Mouse (Mus musculus) heart, embryonic 13.5 days (tissue): ENCODE results near the gene Irf2bp1. TPM values are rescaled to one million over a fixed set of nuclear protein-coding genes. Genes with fewer than 3 reads are reported as not detected.

ENCODE experiments used
- ATAC-seq: fragments of 200-750 bp; cut with Nextera tagmentation; 2 replicates; pipeline ENCODE4 v1.8.0; 2017; ENCODE audit warnings: moderate TSS enrichment; ENCODE audit not compliant: insufficient number of reproducible peaks, low FRiP score, low TSS enrichment; ENCODE audit errors: extremely low read depth
- H3K27ac ChIP-seq: fragments of 300-500 bp; sonication (generic); replicated peaks from 2 replicates; pipeline ENCODE4 v1.5.1; 2015; ENCODE audit warnings: moderate library complexity, mild to moderate bottlenecking, inconsistent platforms
- H3K27me3 ChIP-seq: fragments of 300-500 bp; sonication (generic); replicated peaks from 2 replicates; pipeline ENCODE4 v1.6.1; 2015; ENCODE audit warnings: mild to moderate bottlenecking, inconsistent platforms
- H3K36me3 ChIP-seq: fragments of 300-500 bp; sonication (generic); 2 replicates; pipeline ENCODE4 v1.6.1; 2015; ENCODE audit warnings: mild to moderate bottlenecking, inconsistent platforms
- H3K4me1 ChIP-seq: fragments of 300-500 bp; sonication (generic); 2 replicates; pipeline ENCODE4 v1.6.1; 2015; ENCODE audit warnings: inconsistent platforms
- H3K4me2 ChIP-seq: fragments of 300-500 bp; sonication (generic); 2 replicates; pipeline ENCODE4 v1.6.1; 2015; ENCODE audit warnings: inconsistent platforms, mild to moderate bottlenecking, moderate library complexity
- H3K4me3 ChIP-seq: fragments of 300-500 bp; sonication (generic); 2 replicates; pipeline ENCODE4 v1.5.1; 2015; ENCODE audit warnings: moderate library complexity, mild to moderate bottlenecking, inconsistent platforms
- H3K9ac ChIP-seq: fragments of 300-500 bp; sonication (generic); 2 replicates; pipeline ENCODE4 v1.6.1; 2015; ENCODE audit warnings: inconsistent platforms, mild to moderate bottlenecking, moderate library complexity
- H3K9me3 ChIP-seq: fragments of 300-500 bp; sonication (generic); 2 replicates; pipeline ENCODE4 v1.6.1; 2016; ENCODE audit warnings: inconsistent platforms
- WGBS: fragments of 180-500 bp; shearing (Covaris S2); methylation state at CpG from one replicate; pipeline ENCODE4 v1.1.7; 2015; ENCODE audit warnings: mixed read lengths; 5-methylcytosine and 5-hydroxymethylcytosine counted together
- polyA plus RNA-seq: library from polyadenylated mRNA; unstranded; fragments of >200 nt; fragmentation: Nextera tagmentation; extraction: Ambion mirVana; gene quantifications from 2 replicates; pipeline ENCODE4 v1.2.1, GENCODE M21; 2015

Irf2bp1 gene
- polyA plus RNA-seq, 1 experiment from 2014 or later = 12.4 TPM

DNA sequence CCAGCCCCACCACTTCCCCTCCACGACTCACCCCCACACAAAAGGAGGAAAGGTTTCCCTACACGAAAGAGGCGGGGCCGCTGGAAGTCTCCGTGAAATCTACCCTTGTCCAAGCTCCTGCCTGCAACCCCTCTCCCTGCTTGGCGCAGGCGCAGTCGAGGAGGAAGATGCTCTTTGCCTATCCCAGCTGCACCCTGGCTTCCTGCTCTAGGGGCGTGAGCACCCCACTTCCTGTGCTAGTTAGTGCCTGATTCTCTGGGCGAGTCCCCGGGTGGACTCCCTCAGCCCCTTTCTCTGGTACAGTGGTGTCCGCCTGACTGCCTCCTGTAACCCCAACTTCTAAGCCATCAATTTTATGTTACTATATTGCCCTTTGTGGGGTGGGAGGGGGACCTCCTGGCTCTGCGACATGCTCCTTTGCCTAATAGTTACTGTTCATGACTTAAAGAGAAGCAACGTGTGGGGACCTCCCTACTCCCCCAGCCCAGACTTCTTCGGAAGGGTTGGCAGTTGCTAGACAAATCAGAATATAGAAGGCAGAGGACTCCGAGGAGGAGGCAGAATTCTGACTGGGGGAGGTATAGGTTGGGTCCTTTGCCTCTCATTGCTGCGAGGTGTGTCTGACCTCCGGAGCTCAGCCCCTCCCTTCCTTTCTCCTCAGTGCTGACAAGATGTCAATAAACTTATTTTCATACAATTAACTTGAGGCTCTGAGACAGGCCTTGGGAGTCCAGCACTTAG, 2.6 kb upstream of the Irf2bp1 start:
- Histone ChIP-seq H3K4me2 (peak overlapping the region; percentile 98), H3K27ac (peak overlapping the region; percentile 78), H3K4me1 (peaks cover 55% of the 10 kb centered on the region), H3K36me3 (peaks cover 28% of the 10 kb centered on the region), H3K27me3 (no peaks in the 10 kb centered on the region), H3K9ac (peak overlapping the region; percentile 85), H3K4me3 (peak overlapping the region; percentile 54), H3K9me3 (no peaks in the 10 kb centered on the region)
- ATAC-seq = no peak
- 27% methylated on average over 18 of the region's 18 CpGs for WGBS

DNA sequence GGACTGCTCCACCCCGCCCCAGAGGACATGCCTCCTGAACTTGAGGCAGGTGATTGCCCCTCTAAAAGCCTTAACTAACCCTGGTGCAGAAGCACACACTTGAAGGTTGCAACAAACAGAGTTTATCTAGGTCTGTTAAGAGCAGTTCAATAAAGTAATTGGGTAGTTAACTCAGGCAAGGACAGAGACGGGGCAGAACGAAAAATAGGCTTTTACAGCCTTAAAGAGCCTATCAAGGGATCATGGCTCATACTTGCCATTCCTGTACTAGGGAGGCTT, 2.1 kb upstream of the Irf2bp1 start:
- Histone ChIP-seq H3K36me3 (peaks cover 25% of the 10 kb centered on the region), H3K4me3 (no peak overlapping the region; the same call in 1 of the 2 replicates), H3K9me3 (no peaks in the 10 kb centered on the region), H3K4me1 (peaks cover 58% of the 10 kb centered on the region), H3K27me3 (no peaks in the 10 kb centered on the region), H3K27ac (peak overlapping the region; percentile 78), H3K9ac (peak overlapping the region; percentile 85; the same call in 1 of the 2 replicates), H3K4me2 (peak overlapping the region; percentile 98)
- no peak for ATAC-seq
- WGBS = 79% methylated on average over 3 of the region's 3 CpGs

DNA sequence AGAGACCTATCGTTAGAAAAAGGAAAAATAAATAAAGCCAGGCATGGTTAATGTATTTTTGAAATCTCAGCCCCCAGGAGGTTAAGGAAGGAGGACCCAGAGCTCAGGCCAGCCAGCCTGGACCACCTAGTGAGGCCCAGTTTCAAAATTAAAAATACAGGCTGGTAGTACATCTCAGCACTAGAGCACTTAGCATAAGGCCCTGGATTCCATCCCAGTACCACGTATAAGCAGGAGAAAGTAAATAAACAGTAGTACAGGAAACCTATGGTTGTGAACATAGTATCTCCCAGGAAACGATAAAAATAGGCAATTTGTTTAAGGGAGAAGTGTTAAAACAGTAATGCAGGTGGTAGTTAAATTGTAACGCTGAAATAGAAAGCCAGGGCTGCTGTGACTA, 1.7 kb upstream of the Irf2bp1 start:
- Histone ChIP-seq H3K27ac (peak overlapping the region; percentile 78), H3K36me3 (peaks cover 28% of the 10 kb centered on the region), H3K4me2 (peak overlapping the region; percentile 98), H3K9me3 (no peaks in the 10 kb centered on the region), H3K4me1 (peaks cover 62% of the 10 kb centered on the region), H3K27me3 (no peaks in the 10 kb centered on the region), H3K4me3 (peak overlapping the region; percentile 52), H3K9ac (peak overlapping the region; percentile 86)
- WGBS = 26% methylated on average over 4 of the region's 4 CpGs
- ATAC-seq = no peak

DNA sequence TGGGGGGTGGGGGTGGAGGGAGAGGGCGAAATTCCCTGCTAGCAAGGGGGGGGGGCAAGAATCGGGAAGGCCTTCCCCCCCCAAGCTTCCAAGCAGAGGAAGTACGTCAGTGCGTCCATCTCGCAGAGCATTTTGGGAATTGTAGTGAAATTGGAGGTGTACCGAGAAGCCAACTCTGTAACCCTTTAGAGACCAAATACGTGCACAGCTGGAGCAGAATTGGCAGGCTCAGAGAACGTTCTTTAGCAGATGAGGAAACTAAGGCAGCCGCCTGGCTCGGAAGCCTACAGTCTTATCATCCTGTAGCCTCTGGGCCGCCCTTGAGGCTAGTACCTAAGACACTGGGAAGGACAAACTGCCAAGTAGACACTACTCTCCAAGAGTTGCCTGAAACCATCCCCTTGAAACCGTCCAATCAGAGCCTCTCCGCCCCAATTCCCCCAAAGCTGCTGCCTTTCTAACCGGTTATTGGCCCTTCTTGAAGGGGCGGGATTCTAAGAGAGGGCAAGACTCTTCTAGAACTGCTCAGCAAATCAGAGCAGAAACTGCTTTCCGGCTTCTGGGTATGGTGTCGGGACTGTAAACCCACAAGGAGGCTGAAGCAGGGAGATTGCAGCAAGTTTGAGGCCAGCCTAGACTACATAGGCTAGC, 871 bp upstream of the Irf2bp1 start:
- H3K9ac ChIP-seq = peak overlapping the region; percentile 86
- H3K36me3 ChIP-seq = peaks cover 26% of the 10 kb centered on the region
- peak overlapping the region; percentile 98 for H3K4me2 ChIP-seq
- no peaks in the 10 kb centered on the region for H3K9me3 ChIP-seq
- H3K27me3 ChIP-seq = no peaks in the 10 kb centered on the region
- ATAC-seq = peak; percentile 44; the same call in 1 of the 2 replicates
- peak overlapping the region; percentile 78 for H3K27ac ChIP-seq
- H3K4me1 ChIP-seq = peaks cover 67% of the 10 kb centered on the region
- peak overlapping the region; percentile 52 for H3K4me3 ChIP-seq
- 3% methylated on average over 17 of the region's 17 CpGs for WGBS

DNA sequence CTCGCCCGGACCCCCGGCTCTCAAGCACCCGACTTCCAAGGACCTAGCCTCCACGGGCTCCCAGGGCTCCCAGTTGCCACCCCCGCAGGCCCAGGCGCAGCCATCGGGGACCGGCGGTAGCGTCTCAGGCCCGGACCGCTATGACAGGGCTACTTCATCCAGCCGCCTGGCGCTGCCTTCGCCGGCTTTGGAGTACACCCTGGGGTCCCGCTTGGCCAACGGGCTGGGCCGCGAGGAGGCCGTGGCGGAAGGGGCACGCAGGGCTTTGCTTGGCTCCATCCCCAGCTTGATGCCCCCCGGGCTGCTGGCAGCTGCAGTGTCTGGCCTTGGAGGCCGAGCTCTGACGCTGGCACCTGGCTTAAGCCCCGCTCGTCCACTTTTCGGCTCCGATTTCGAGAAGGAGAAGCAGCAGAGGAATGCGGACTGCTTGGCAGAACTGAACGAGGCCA, 811 bp downstream of the Irf2bp1 start:
- Histone ChIP-seq H3K4me1 (peaks cover 62% of the 10 kb centered on the region), H3K9me3 (no peaks in the 10 kb centered on the region), H3K36me3 (peaks cover 26% of the 10 kb centered on the region), H3K27ac (peak overlapping the region; percentile 90), H3K27me3 (no peaks in the 10 kb centered on the region), H3K4me3 (peak overlapping the region; percentile 82), H3K9ac (peak overlapping the region; percentile 91), H3K4me2 (peak overlapping the region; percentile 98)
- ATAC-seq = 0 out of 2 replicates have a peak, but pooled peaks have one; percentile 1
- 6% methylated on average over 34 of the region's 34 CpGs for WGBS

DNA sequence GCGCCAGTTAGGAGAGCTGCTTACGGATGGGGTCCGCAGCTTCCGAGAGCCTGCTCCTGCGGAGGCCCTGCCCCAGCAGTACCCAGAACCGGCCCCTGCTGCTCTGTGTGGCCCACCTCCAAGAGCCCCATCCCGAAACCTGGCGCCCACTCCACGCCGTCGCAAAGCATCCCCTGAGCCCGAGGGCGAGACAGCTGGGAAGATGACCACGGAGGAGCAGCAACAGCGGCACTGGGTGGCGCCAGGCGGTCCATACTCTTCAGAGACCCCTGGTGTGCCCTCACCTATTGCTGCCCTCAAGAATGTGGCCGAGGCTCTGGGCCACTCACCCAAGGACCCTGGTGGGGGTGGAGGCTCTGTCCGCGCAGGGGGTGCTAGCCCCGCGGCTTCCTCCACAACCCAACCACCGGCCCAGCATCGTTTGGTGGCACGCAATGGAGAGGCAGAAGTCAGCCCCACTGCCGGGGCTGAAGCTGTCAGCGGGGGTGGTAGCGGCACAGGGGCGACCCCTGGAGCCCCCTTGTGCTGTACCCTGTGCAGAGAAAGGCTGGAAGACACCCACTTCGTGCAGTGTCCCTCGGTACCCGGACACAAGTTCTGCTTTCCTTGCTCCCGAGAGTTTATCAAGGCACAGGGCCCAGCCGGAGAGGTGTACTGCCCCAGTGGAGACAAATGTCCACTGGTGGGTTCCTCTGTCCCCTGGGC, 1.7 kb downstream of the Irf2bp1 start:
- H3K4me1 ChIP-seq = peaks cover 56% of the 10 kb centered on the region
- peaks cover 26% of the 10 kb centered on the region for H3K36me3 ChIP-seq
- H3K4me2 ChIP-seq = peak overlapping the region; percentile 98
- 78% methylated on average over 34 of the region's 34 CpGs for WGBS
- H3K9me3 ChIP-seq = no peaks in the 10 kb centered on the region
- H3K9ac ChIP-seq = peak overlapping the region; percentile 91
- no peak for ATAC-seq
- H3K27me3 ChIP-seq = no peaks in the 10 kb centered on the region
- H3K4me3 ChIP-seq = peak overlapping the region; percentile 82
- no peak overlapping the region for H3K27ac ChIP-seq

DNA sequence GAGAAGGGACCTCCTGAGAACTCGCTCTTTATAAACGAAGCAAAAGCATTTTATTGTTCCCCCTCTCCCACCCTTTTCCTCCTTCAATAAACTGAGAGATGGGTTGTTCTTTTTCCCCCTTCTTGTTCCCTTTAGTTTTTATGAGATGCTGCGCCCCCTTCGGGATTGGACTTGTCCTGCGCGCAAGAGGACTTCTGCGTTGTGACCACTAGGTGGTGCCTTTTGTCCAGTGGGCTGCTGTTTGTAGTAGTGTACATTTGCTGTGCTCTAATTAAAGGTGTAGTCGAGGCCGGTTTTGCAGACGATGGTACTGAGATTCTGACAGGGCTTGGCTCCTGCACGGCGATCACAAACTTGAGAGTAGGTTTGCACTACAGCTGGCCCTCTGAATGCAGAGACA, 2.6 kb downstream of the Irf2bp1 start:
- ATAC-seq = no peak
- H3K9ac ChIP-seq = peak overlapping the region; percentile 91
- WGBS = 5% methylated on average over 12 of the region's 12 CpGs
- H3K9me3 ChIP-seq = no peaks in the 10 kb centered on the region
- peak overlapping the region; percentile 82; the same call in 1 of the 2 replicates for H3K4me3 ChIP-seq
- H3K36me3 ChIP-seq = peaks cover 26% of the 10 kb centered on the region
- H3K4me2 ChIP-seq = peak overlapping the region; percentile 98; the same call in 1 of the 2 replicates
- H3K27ac ChIP-seq = no peak overlapping the region
- peaks cover 48% of the 10 kb centered on the region for H3K4me1 ChIP-seq
- no peaks in the 10 kb centered on the region for H3K27me3 ChIP-seq

DNA sequence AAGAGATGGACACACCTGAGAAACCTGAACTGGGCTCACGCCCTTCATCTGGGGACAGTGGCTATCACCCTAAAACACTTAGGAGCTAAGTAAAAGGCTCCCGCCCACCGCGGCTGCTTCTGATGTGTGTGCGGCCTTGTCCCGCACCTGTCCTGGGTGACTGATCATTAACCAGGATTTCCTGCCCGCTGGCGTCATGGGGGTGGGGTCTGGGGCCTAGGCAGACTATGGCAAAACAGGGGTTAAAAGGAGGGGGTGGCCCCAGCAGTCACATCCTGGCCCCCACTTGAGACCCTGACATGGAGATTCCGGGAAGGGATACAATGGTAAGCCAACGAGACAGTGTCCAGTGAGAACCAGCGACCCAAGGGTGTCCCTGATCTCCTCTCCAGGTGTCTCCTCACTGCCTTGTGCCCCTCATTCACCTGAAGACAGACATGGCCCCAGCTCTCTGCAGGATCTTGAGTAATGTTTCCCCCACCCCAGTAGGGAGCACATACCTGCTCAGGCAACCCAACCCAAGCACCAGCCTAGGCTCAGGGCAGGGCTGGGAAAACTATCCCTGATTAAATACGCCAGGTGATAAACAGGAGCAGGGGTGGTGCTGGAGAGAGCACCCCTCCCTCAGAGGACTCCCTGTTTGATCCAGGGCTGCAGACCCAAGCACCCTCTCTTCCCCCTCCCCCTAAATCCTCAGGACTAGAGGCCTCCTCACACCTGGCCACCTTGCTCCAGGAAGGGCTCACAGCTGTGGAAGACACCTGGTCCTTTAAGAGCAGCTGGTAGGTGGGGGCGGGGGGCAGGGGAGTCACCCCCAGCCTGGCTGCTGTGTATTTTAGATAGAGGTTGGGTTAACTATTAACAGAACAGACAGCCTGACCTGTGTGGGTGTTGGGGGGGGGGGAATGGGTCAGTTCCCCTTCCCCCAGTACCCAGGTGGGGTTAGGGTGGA, 3.5 kb downstream of the Irf2bp1 start:
- Histone ChIP-seq H3K27me3 (no peaks in the 10 kb centered on the region), H3K36me3 (peaks cover 26% of the 10 kb centered on the region), H3K27ac (no peak overlapping the region), H3K4me1 (peaks cover 48% of the 10 kb centered on the region), H3K9me3 (no peaks in the 10 kb centered on the region), H3K9ac (peak overlapping the region; percentile 51; the same call in 1 of the 2 replicates), H3K4me3 (no peak overlapping the region), H3K4me2 (no peak overlapping the region)
- 69% methylated on average over 13 of the region's 13 CpGs for WGBS
- no peak for ATAC-seq

DNA sequence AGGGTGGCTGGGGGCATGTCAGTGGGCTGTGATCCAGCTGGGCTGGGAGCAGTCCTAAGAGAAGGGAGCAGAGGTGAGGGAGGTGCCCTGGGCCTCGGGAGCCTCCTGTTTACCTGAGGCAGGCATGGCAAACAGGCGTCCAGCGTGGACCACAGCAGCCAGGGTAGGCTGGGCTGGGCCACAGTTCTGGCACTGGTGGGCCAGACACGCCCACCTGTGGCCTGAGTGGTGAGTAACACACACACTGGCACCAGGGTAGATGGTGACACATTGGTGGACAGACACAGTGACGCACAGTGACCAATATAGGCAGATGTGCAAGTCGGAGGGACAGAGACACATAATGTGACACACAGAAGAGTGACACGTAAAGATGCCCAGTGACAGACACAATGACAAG, 6.7 kb downstream of the Irf2bp1 start:
- Histone ChIP-seq H3K9ac (no peak overlapping the region), H3K9me3 (no peaks in the 10 kb centered on the region), H3K27me3 (peaks cover 3% of the 10 kb centered on the region; the same call in 1 of the 2 replicates), H3K4me1 (peaks cover 38% of the 10 kb centered on the region), H3K4me2 (no peak overlapping the region), H3K4me3 (no peak overlapping the region), H3K36me3 (peaks cover 20% of the 10 kb centered on the region), H3K27ac (no peak overlapping the region)
- no peak for ATAC-seq
- 79% methylated on average over 7 of the region's 7 CpGs for WGBS

DNA sequence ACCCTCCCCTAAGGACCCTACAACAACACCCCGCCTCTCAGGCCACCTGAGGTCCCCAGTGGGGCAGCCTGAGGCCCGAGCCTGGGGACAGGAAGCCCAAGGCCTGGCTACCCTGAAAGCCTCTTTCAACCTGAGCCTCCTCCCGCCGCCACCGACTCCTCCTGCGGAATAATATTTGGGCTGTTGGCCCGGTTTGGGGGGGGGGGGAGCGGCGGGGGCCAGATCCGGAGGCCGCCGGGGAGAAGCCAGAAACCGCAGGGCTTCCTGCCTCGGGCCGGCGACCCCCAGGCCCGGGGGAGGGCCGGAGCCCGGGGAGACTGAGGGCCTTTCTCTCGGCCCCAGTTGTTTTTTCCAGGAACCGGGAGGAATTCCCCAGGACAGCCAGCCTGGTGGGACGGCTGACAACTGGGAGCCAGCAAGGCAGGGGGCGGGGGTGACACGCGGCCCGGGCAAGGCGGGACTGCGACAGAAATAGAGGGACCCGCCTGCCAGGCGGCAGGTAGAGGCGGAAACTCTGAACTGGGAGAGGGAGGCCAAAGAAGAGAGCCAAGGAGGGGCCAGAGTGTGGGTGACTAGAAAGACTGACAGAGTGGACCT, 8.3 kb downstream of the Irf2bp1 start:
- Histone ChIP-seq H3K4me2 (peak overlapping the region; percentile 87), H3K4me1 (peaks cover 24% of the 10 kb centered on the region), H3K4me3 (peak overlapping the region; percentile 58), H3K9me3 (no peaks in the 10 kb centered on the region), H3K27ac (peak overlapping the region; percentile 75), H3K36me3 (peaks cover 7% of the 10 kb centered on the region), H3K27me3 (peaks cover 3% of the 10 kb centered on the region; the same call in 1 of the 2 replicates), H3K9ac (peak overlapping the region; percentile 89)
- ATAC-seq = peak; percentile 32; the same call in 1 of the 2 replicates
- under 1% methylated on average over 23 of the region's 31 CpGs for WGBS
